Mouse (Mus musculus) lung, postnatal 0 days (tissue): ENCODE results near the gene Mia2. TPM values are rescaled to one million over a fixed set of nuclear protein-coding genes. Genes with fewer than 3 reads are reported as not detected.

Source experiments
- ATAC-seq: fragments of 200-750 bp; cut with Nextera tagmentation; 2 replicates; pipeline ENCODE4 v1.8.0; 2017; ENCODE audit warnings: moderate library complexity
- DNase-seq: peaks from one replicate; pipeline ENCODE4 v3.0.0-alpha.2; 2016; ENCODE audit warnings: low spot score
- H3K27ac ChIP-seq: fragments of 300-500 bp; sonication (generic); 2 replicates; pipeline ENCODE4 v1.5.1; 2014; ENCODE audit warnings: antibody characterized with exemption, mild to moderate bottlenecking, low read length, mixed read lengths
- H3K27me3 ChIP-seq: fragments of 300-500 bp; sonication (generic); replicated peaks from 2 replicates; pipeline ENCODE4 v1.6.1; 2014; ENCODE audit warnings: low read length, mixed read lengths; ENCODE audit not compliant: insufficient read depth
- H3K36me3 ChIP-seq: fragments of 300-500 bp; sonication (generic); 2 replicates; pipeline ENCODE4 v1.6.1; 2014; ENCODE audit warnings: low read length, mixed read lengths; ENCODE audit not compliant: insufficient read depth
- H3K4me1 ChIP-seq: fragments of 300-500 bp; sonication (generic); 2 replicates; pipeline ENCODE4 v1.6.1; 2014; ENCODE audit warnings: antibody characterized with exemption, low read depth, low read length, mixed read lengths; ENCODE audit not compliant: insufficient read depth
- H3K4me2 ChIP-seq: fragments of 300-500 bp; sonication (generic); replicated peaks from 2 replicates; pipeline ENCODE4 v1.6.1; 2014; ENCODE audit warnings: low read depth, mild to moderate bottlenecking, low read length, moderate library complexity, mixed read lengths
- H3K4me3 ChIP-seq: fragments of 300-500 bp; sonication (generic); 2 replicates; pipeline ENCODE4 v1.5.1; 2014; ENCODE audit warnings: low read depth, low read length
- H3K9ac ChIP-seq: fragments of 300-500 bp; sonication (generic); replicated peaks from 2 replicates; pipeline ENCODE4 v1.6.1; 2014; ENCODE audit warnings: low read depth, mild to moderate bottlenecking
- H3K9me3 ChIP-seq: fragments of 300-500 bp; sonication (generic); 2 replicates; pipeline ENCODE4 v1.6.1; 2016; ENCODE audit warnings: low read length, mixed read lengths
- CTCF ChIP-seq: IDR thresholded peaks from 2 replicates; pipeline ENCODE4 v1.5.1; 2016; ENCODE audit warnings: antibody characterized with exemption, mild to moderate bottlenecking
- EP300 ChIP-seq: IDR thresholded peaks from 2 replicates; pipeline ENCODE4 v1.6.1; 2016; ENCODE audit warnings: antibody characterized with exemption, mild to moderate bottlenecking, control low read depth
- WGBS: fragments of 180-500 bp; shearing (Covaris S2); extraction: QIAGEN DNeasy Blood & Tissue Kit; methylation state at CpG from one replicate; pipeline ENCODE4 v1.1.7; 2014; 5-methylcytosine and 5-hydroxymethylcytosine counted together
- polyA plus RNA-seq: library from polyadenylated mRNA; unstranded; fragments of >200 nt; fragmentation: Nextera tagmentation; extraction: Ambion mirVana; gene quantifications from 2 replicates; pipeline ENCODE4 v1.2.1, GENCODE M21; 2015

Mia2 gene
- polyA plus RNA-seq, 1 experiment from 2014 or later = 78.9 TPM

DNA sequence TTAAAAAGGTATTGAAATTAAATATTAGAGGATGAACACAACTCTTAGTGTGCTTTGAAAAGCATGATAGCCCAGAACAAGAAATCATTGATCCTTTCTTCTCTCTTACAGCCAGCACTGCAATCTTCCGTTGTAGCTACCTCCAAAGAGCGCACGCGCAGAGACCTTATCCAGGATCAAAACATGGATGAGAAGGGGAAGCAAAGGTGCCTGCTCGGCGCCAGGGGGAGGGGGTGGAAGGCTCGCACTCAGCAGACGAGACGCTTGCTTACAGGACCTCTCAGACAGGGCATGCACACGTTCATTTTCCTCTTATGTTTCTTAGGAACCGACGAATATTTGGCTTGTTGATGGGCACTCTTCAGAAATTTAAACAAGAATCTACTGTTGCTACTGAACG is 26.8 kb upstream of the Mia2 start:
- no peak overlapping the region for H3K4me2 ChIP-seq
- 85% methylated on average over 13 of the region's 13 CpGs for WGBS
- no peak overlapping the region for H3K9ac ChIP-seq
- TF ChIP-seq EP300 (no peak), CTCF (no peak)
- DNase-seq (no peak), ATAC-seq (no peak)
- no peak overlapping the region for H3K4me3 ChIP-seq
- no peaks in the 10 kb centered on the region for H3K9me3 ChIP-seq
- peaks cover 27% of the 10 kb centered on the region; the same call in 1 of the 2 replicates for H3K36me3 ChIP-seq
- no peak overlapping the region for H3K27ac ChIP-seq
- H3K27me3 ChIP-seq = no peaks in the 10 kb centered on the region
- 0 out of 2 replicates have a peak, but pooled peaks cover 3% of the 10 kb centered on the region for H3K4me1 ChIP-seq

DNA sequence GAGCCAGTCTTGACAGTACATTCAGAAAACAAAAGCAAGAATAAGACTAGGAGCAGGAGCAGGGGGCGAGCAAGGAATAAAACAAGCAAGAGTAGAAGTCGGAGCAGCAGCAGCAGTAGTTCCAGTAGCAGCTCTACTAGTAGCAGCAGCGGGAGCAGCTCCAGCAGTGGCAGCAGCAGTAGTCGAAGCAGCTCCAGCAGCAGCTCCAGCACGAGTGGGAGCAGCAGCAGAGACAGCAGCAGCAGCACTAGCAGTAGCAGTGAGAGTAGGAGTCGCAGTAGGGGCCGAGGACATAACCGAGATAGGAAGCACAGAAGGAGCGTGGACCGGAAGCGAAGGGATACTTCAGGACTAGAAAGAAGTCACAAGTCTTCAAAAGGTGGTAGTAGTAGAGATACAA is 23.3 kb upstream of the Mia2 start:
- 85% methylated on average over 11 of the region's 11 CpGs for WGBS
- no peaks in the 10 kb centered on the region for H3K9me3 ChIP-seq
- ATAC-seq (no peak), DNase-seq (no peak)
- H3K27ac ChIP-seq = no peak overlapping the region
- no peak overlapping the region for H3K4me2 ChIP-seq
- H3K4me3 ChIP-seq = no peak overlapping the region
- peaks cover 32% of the 10 kb centered on the region; the same call in 1 of the 2 replicates for H3K36me3 ChIP-seq
- no peak overlapping the region for H3K9ac ChIP-seq
- no peaks in the 10 kb centered on the region for H3K4me1 ChIP-seq
- no peaks in the 10 kb centered on the region for H3K27me3 ChIP-seq
- no peak for TF ChIP-seq CTCF
- TF ChIP-seq EP300 = no peak

- Histone ChIP-seq H3K4me3 (no peak overlapping the region), H3K4me1 (no peaks in the 10 kb centered on the region), H3K27me3 (no peaks in the 10 kb centered on the region), H3K9me3 (no peaks in the 10 kb centered on the region), H3K27ac (no peak overlapping the region), H3K4me2 (no peak overlapping the region), H3K9ac (no peak overlapping the region), H3K36me3 (peaks cover 30% of the 10 kb centered on the region; the same call in 1 of the 2 replicates)
- 79% methylated on average over 3 of the region's 3 CpGs for WGBS
- ATAC-seq (no peak), DNase-seq (no peak)
- no peak for TF ChIP-seq CTCF
- no peak for TF ChIP-seq EP300
These were observed 21.5 kb upstream of the Mia2 start for GRCm38 (mm10) chr12:59074052-59074451.

DNA sequence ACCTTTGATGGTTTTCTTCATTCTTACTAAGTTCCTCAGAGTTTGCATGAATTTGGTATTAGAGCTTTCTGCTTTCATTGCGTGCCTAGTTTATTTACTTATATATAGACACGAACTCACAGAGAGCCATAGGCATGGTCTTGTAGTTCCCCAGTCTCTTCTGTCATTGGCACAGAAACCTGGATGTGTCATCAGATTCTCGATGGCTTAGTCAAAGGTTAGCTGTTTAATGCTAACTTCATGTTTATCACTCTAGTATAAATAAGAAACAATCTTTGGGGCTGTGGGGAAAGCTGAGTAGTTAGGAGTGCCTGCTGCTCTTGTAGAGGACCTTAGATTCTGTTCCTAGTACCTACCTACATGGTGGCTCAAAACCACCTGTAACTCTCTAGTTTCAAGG is 18.6 kb upstream of the Mia2 start:
- no peak for TF ChIP-seq CTCF
- TF ChIP-seq EP300 = no peak
- WGBS = 77% methylated on average over 3 of the region's 3 CpGs
- ATAC-seq = no peak

GRCm38 (mm10) chr12:59077883-59078282 is 17.7 kb upstream of the Mia2 start:
- 88% methylated on average over 3 of the region's 3 CpGs for WGBS
- H3K27ac ChIP-seq = no peak overlapping the region
- H3K9me3 ChIP-seq = no peaks in the 10 kb centered on the region
- H3K9ac ChIP-seq = no peak overlapping the region
- no peak overlapping the region for H3K4me2 ChIP-seq
- ATAC-seq (no peak), DNase-seq (no peak)
- TF ChIP-seq CTCF (no peak), EP300 (no peak)
- H3K36me3 ChIP-seq = 0 out of 2 replicates have a peak, but pooled peaks cover 5% of the 10 kb centered on the region
- H3K4me1 ChIP-seq = no peaks in the 10 kb centered on the region
- no peaks in the 10 kb centered on the region for H3K27me3 ChIP-seq
- H3K4me3 ChIP-seq = no peak overlapping the region

More for the DNA sequence above, 18.6 kb upstream of the Mia2 start:
- DNase-seq = no peak
- H3K4me2 ChIP-seq = no peak overlapping the region
- H3K36me3 ChIP-seq = peaks cover 9% of the 10 kb centered on the region; the same call in 1 of the 2 replicates
- no peak overlapping the region for H3K9ac ChIP-seq
- H3K27me3 ChIP-seq = no peaks in the 10 kb centered on the region
- no peaks in the 10 kb centered on the region for H3K9me3 ChIP-seq
- H3K27ac ChIP-seq = no peak overlapping the region
- H3K4me1 ChIP-seq = no peaks in the 10 kb centered on the region
- H3K4me3 ChIP-seq = no peak overlapping the region

DNA sequence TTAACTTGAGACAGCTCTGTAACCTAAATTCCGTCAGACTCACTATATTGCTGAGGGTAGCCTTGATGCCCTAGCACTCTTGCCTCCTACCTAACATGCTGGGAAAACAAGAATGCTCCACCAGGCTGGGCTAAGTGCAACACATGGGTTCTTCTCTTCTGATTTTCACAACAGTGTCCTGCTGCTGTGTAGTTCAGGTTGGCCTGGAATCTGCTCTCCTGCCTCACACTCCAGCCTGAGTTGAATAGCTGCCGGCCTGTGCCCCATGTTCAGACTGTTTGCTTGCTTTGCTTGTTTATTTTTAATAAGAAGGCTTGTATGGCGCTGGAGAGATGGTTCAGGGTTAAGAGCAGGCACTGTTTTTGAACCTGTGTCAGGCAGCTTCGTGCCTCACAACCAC is 15.1 kb upstream of the Mia2 start:
- WGBS = 78% methylated on average over 4 of the region's 4 CpGs
- DNase-seq (no peak), ATAC-seq (no peak)
- H3K4me3 ChIP-seq = no peak overlapping the region
- no peaks in the 10 kb centered on the region for H3K36me3 ChIP-seq
- no peaks in the 10 kb centered on the region for H3K27me3 ChIP-seq
- H3K4me1 ChIP-seq = no peaks in the 10 kb centered on the region
- no peaks in the 10 kb centered on the region for H3K9me3 ChIP-seq
- H3K9ac ChIP-seq = no peak overlapping the region
- no peak overlapping the region for H3K4me2 ChIP-seq
- H3K27ac ChIP-seq = no peak overlapping the region
- TF ChIP-seq CTCF (no peak), EP300 (no peak)

- WGBS = 58% methylated on average over 5 of the region's 5 CpGs
- Histone ChIP-seq H3K27me3 (no peaks in the 10 kb centered on the region), H3K4me2 (no peak overlapping the region), H3K4me3 (no peak overlapping the region), H3K4me1 (no peaks in the 10 kb centered on the region), H3K27ac (no peak overlapping the region), H3K9ac (no peak overlapping the region), H3K36me3 (no peaks in the 10 kb centered on the region), H3K9me3 (no peaks in the 10 kb centered on the region)
- TF ChIP-seq EP300 (no peak), CTCF (peak; percentile 34)
- ATAC-seq (no peak), DNase-seq (no peak)
These were observed 11.2 kb upstream of the Mia2 start for GRCm38 (mm10) chr12:59084446-59084845.
